Mouse (Mus musculus) gastrocnemius, adult 18-20 months (tissue): ENCODE measurements around the gene 1700018B08Rik. TPM values are rescaled to one million over a fixed set of nuclear protein-coding genes. Genes with fewer than 3 reads are reported as not detected.

Experiments used
- DNase-seq: peaks from one replicate; pipeline ENCODE4 v3.0.0; 2021; ENCODE audit warnings: low spot score
- long read RNA-seq, 2 experiments: library from polyadenylated mRNA; stranded (forward); transcript quantifications; one replicate each; pipeline ENCODE4 v2.0.0; 2021
- total RNA-seq, 2 experiments: library from RNA; stranded (reverse); gene quantifications; 2 replicates each; pipeline ENCODE4 v1.2.3; 2021

Gene 1700018B08Rik
- not detected for total RNA-seq
- long read RNA-seq, experiment 1, result 0 reads
- long read RNA-seq, experiment 2, result 0 reads

DNA sequence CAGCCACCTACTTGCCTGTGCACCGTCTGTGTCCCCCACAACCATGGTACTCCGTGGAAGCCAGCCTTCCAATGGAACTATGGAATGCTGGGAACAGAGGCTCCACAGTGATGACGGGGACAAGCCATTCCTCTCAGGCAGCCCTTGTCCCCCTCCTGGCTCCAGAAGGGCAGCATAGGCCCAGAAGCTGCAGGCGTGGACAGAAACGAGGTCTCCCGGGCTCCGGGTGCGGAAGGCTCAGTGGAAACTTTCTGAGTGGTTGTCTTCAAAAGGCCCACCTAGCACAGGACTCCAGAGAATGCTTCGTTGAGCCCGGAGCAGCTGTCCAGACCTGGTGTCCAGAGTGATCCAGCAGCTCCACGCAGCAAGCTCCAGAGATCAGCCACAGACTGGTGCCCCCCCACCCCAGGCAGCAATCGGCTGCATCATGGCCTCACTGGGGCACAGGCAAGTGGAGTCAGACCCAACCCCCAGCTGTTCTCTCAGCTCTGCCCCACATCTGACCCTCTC lies at the start of gene 1700018B08Rik:
Gene 1700018B08Rik (minus strand): TSS at position 45 of the 510 bp plus-strand sequence.
- DNase-seq, result no peak

GRCm38 (mm10) chr8:121593293-121593692 lies 49.2 kb upstream of the 1700018B08Rik start:
- DNase-seq, result no peak

GRCm38 (mm10) chr8:121591178-121592066 lies 47.3 kb upstream of the 1700018B08Rik start:
- DNase-seq, result peak; percentile 48

- DNase-seq, result peak; percentile 95
Observed at GRCm38 (mm10) chr8:121590203-121591177, 46.4 kb upstream of the 1700018B08Rik start, which contains the start of gene Map1lc3b. Gene Map1lc3b (plus strand): TSS chr8:121590361.

DNA sequence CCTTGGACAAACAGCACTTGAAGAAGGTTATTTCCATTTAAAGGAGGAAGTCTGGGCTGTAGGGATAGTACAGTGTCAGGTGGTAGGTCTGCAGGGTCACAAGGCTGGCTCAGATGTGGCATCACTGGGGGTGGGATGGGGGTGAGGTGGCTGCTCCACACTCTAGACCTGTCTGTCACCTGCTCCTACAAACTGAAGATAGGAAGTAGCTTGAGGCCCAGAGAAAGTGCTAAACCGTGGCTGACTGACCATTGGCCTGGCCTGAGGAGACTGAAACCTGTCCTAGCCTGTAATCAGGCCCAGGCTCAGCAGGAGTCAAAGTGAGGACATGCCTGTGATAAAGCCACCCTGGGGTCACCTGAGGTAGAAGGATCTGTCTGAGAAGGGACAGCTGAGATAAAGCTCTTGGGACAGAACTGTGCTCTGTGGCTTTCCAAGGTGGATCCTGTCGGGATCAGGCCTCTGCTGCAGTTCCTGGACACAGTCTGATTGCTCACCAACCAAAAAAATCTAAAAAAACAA lies 45.1 kb upstream of the 1700018B08Rik start:
- no peak for DNase-seq

- DNase-seq, result no peak
Observed at GRCm38 (mm10) chr8:121588750-121589149, 44.6 kb upstream of the 1700018B08Rik start.

GRCm38 (mm10) chr8:121585159-121585825 lies 41.2 kb upstream of the 1700018B08Rik start:
- DNase-seq, result peak; percentile 100

DNA sequence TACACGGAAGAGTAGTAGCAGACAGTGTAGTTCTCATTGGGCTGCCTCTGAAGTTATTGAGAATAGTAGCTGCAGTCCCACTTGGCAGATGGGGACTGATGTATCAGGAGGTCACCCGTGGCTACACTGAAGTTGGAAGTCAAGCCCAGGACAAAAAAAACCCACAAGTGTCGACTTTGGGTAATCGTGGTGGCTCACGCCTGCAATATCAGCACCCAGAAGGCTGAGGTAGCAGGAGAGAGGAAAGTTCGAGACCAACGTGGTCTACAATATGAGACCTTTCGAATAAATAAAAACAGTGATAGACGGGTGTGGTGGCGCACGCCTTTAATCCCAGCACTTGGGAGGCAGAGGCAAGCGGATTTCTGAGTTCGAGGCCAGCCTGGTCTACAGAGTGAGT lies 40.6 kb upstream of the 1700018B08Rik start:
- no peak for DNase-seq

DNA sequence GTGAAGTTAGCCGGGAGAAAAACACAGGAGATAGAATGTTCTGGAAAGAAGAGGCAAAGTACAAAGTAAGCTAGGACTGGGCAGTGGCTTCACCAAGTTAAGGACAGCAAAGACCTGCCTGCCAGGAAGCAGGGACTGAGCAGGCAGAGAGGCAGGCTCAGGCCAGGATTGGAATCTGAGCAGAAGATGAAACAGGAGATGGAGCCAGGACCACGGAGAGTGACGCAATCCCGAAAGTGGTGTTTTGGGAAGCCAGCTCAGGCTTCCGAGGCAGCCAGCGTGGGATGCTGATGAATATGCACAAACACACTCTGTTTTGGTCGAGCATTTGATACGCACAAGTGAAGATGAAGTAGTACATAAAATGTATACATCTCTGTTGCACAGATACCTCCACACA lies 39.5 kb upstream of the 1700018B08Rik start:
- peak; percentile 83 for DNase-seq

DNA sequence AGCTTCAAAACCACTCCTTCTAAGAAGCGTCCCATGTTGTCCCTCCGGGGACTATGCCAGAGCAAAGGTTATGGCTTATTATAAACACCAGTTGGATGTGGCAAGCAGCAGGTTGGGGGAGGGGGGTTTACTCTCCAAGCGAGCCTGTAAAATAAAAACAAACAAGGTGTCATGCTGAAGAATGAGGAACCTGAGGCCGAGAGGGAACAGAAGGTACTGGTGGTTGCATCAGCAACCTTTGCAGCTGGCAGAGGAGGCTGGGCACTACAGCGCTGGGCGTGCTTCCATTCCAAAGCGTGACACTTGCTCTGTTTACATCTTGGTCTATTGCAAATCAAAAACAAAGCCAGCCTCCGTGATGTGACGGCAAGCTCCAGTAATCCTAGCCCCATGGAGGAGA lies 36.3 kb upstream of the 1700018B08Rik start:
- peak; percentile 67 for DNase-seq

DNA sequence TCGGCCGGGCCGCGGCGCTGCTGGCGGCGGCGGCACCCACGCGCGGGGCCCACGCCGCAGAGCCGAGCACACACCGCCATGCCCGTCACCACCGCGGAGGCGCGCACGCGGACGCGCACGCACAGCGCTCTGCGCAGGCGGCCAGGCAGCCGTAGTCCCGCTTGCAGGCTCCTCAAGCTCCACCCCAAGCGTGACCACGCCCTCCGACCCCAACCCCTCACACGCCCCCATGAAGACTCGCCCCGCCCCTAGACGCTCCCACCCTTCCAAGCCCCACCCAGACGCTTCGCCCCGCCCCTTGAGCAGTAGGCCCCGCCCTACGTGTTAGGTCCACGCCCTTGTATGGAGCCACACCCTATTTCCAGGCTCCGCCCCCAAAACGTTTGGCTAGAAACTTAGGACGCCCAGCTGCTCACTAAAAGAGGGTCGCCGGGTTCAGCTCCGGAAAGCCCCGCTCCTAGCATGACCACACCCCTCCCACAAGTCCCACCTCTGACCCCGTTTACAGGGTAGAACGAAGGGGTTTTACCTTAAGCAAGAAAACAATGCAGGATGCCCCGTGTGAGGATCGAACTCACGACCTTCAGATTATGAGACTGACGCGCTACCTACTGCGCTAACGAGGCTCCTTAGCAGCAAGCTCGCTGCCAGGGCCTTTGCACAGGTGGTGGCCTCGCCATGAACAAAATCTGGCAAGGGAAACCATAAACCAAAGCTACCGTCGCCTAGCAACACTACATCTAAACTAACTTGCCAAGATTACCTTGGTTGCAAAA lies 34.7 kb upstream of the 1700018B08Rik start, which contains the start of gene Fbxo31:
Gene Fbxo31 (minus strand): TSS at position 131 of the 776 bp plus-strand sequence.
- DNase-seq, result peak; percentile 94

DNA sequence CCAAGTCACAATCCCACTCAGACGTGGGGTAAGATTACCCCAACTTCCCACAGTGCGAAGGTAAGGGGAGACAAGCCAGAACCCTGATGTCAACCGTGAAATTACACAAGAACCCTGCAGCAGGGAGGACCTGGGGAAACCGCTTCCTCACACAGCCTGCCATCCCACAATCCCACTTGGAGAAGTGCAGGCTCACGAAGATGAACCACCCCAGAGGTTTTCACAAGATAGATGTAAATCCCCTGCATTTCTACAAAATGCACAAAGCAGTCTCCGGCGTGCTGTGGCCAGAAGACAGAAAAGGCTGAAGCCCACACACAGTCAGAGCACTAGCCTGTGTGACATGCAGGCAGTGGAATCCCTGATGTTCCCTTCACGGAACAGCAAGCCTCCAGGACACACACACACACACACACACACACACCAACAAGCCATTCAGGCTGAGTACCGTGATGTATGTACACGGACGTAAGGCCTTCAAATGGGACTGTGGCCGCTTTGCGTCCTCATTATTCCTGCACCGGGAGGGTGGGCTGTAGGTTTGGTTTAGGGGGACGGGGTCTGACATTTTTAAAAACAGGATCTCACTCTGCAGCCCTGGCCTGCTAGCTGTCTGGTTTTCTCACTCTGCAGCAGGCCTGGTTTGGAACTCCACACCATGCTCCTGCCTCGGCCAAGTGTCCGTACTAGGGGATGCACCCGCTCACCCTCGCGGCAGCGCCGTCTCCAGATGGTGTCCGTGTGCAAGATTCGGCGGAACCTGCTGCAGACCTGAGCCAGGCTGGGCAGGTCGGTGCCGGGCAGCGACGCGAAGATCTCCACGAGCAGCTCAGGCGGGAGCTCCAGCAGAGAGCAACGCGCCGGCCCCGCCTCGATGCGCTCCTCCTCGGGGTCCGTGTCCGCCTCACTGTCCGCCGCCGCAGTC lies 33.9 kb upstream of the 1700018B08Rik start:
- no peak for DNase-seq

DNA sequence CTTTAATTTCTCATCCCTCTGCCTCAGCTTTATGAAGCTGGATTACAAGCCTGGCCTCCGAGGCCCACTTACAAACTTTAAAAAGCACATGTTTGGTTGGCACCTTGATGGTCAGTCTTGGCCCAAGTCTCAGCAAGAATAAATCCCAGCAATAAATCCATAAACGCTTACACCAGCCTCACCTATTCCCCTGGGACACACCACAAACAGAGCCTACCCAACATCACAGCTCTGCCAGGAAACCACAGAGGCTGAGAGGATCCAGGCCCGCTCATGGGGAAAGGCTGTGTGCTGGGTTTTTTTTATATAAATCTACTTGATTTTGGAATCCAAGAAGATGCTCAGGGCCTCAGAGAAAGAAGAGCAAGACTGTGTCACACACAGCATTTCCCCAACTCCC lies 31.5 kb upstream of the 1700018B08Rik start:
- no peak for DNase-seq

- DNase-seq, result peak; percentile 90
Observed at GRCm38 (mm10) chr8:121573275-121573674, 29.2 kb upstream of the 1700018B08Rik start.

- peak; percentile 64 for DNase-seq
Observed at GRCm38 (mm10) chr8:121572121-121572520, 28.0 kb upstream of the 1700018B08Rik start.

DNA sequence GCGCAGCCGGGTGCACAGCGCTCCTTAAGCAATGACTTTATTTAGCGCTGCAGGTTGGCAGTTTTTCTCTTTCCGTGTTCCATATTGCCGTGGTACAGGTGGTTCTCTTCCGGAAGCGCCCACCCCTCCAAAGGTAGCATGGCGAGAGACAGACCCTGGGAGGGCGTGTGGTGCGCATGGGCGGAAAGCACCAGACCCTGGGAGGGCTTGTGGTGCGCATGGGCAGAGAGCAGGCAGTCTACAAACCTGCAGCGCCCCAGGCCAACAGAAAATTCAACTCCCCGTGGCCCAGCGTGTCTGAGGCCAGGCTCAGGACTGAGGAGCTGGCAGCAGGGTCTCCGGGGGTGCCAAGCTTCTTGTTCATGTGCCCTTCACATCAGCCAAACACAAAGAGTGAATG lies 26.7 kb upstream of the 1700018B08Rik start:
- no peak for DNase-seq

GRCm38 (mm10) chr8:121570335-121570734 lies 26.2 kb upstream of the 1700018B08Rik start:
- peak; percentile 70 for DNase-seq

DNA sequence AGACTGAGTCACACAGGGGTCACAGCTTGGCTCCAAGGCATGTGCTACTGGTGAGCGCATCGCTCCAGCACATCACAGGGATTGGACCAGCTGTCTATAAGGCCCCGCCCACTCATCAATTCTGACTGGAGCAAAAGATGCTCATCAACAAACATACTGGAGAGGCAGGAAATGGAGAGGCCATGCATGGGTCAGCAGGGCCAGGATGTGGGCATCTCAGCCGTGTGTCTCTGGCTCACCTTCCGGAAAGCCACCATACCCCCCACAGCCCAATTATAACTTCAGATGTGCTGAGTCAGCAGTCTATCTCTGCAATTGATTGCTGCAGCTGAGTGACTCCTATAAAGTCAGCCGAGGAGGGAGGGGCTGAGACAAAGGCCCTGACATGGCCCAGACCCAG lies 24.2 kb upstream of the 1700018B08Rik start:
- DNase-seq, result no peak

- no peak for DNase-seq
Observed at GRCm38 (mm10) chr8:121563701-121564100, 19.6 kb upstream of the 1700018B08Rik start.
